In genomic region chr11:103115163-103116007, GRCm38 (mm10) we compare ENCODE assay signal across 7 mouse cellular contexts. TPM values are rescaled to one million over a fixed set of nuclear protein-coding genes. Genes with fewer than 3 reads are reported as not detected.
A peak's percentile ranks its signal among the peaks of the same experiment; 100 is the strongest.
DNase-seq lines count a peak whose midpoint lies in the region; ATAC-seq and TF ChIP-seq lines count a peak whose summit lies in the region.

No protein-coding gene starts in this region.

- peak; percentile 86 for TF ChIP-seq POLR2A in cortical plate, adult 2 months (IDR thresholded peaks at IDR 0.05; ENCODE audit: extremely low read depth, insufficient read depth, low read length)

- no peak for TF ChIP-seq CTCF in cortical plate, adult 2 months (IDR thresholded peaks at IDR 0.05; ENCODE audit: extremely low read depth, insufficient read depth, low read length)

- H3K4me3 ChIP-seq in cortical plate, adult 2 months (ENCODE audit: insufficient read depth, low read length): peak overlapping the region; percentile 68

- intact Hi-C loops in left cerebral cortex, postnatal 14 days (cut with DNase I): no loop called here

- no peaks in the 10 kb centered on the region; the same call in 1 of the 2 replicates for H3K4me1 ChIP-seq in cortical plate, adult 2 months (ENCODE audit: control insufficient read depth, insufficient read depth, low read length)

- ATAC-seq in megakaryocyte-erythroid progenitor cell, adult 5-6 weeks (replicated peaks; ENCODE audit: low FRiP score, low TSS enrichment, poor library complexity, severe bottlenecking): peak; percentile 55

- peak overlapping the region; percentile 94 for H3K27ac ChIP-seq in cortical plate, adult 2 months (ENCODE audit: insufficient read depth, low read length)

- peak; percentile 89 for DNase-seq in adipocyte (ENCODE audit: low spot score)
- peak; percentile 65 to 77 for DNase-seq in gastrocnemius, adult 8-10 months (ENCODE audit: low spot score in 2 of 2)
- DNase-seq in hindlimb bud, embryonic 11.5 days (ENCODE audit: extremely low spot score, low read depth, low spot score): peak; percentile 97
- peak; percentile 78 to 88 for DNase-seq in left cerebral cortex, postnatal 14 days (ENCODE audit: low spot score in 2 of 2)
- DNase-seq in right cerebral cortex, postnatal 4 days: peak; percentile 73

RNA-seq across cellular contexts. Expression of gene Hexim1, which starts 0.6 kb away (rescaled TPM):
- 22.6 and 22.9 TPM in 2 replicates for polyA plus RNA-seq in cortical plate, adult 2 months (2012; rRNA removed)
- 10 to 100 TPM; 15.1 to 25.6 (median 18.7) TPM for total RNA-seq in gastrocnemius, adult 8-10 months (2022)
- 10 to 100 TPM; 43.7 to 45.4 TPM for total RNA-seq in left cerebral cortex, postnatal 14 days (2021)
- 10.5 and 15.5 TPM in 2 replicates for total RNA-seq in megakaryocyte-erythroid progenitor cell, adult 5-6 weeks (2014; fragmentation: Nextera tagmentation)
- 22.8 and 32.0 TPM in 2 replicates for total RNA-seq in megakaryocyte-erythroid progenitor cell, adult 5-6 weeks (2017)

RNA-seq across cellular contexts. Expression of gene Acbd4, which starts 13.9 kb away (rescaled TPM):
- 40.7 and 46.3 TPM in 2 replicates for polyA plus RNA-seq in cortical plate, adult 2 months (2012; rRNA removed)
- 10 to 100 TPM; 25.6 to 46.5 (median 41.0) TPM for total RNA-seq in gastrocnemius, adult 8-10 months (2022)
- total RNA-seq in left cerebral cortex, postnatal 14 days (2021): 10 to 100 TPM; 71.3 to 71.5 TPM
- total RNA-seq in megakaryocyte-erythroid progenitor cell, adult 5-6 weeks (2014; fragmentation: Nextera tagmentation): 6.8 and 15.5 TPM in 2 replicates
- total RNA-seq in megakaryocyte-erythroid progenitor cell, adult 5-6 weeks (2017): 10.8 and 11.4 TPM in 2 replicates

RNA-seq across cellular contexts. Expression of gene Plcd3, which starts 13.9 kb away (rescaled TPM):
- polyA plus RNA-seq in cortical plate, adult 2 months (2012; rRNA removed): 17.1 and 21.1 TPM in 2 replicates
- total RNA-seq in gastrocnemius, adult 8-10 months (2022): 1 to 10 TPM; 5.0 to 5.9 (median 5.5) TPM
- 10 to 100 TPM; 14.1 to 14.7 TPM for total RNA-seq in left cerebral cortex, postnatal 14 days (2021)
- not detected in 2 replicates for total RNA-seq in megakaryocyte-erythroid progenitor cell, adult 5-6 weeks (2014; fragmentation: Nextera tagmentation)
- total RNA-seq in megakaryocyte-erythroid progenitor cell, adult 5-6 weeks (2017): not detected in 2 replicates

RNA-seq across cellular contexts. Expression of gene Hexim2, which starts 16.8 kb away (rescaled TPM):
- polyA plus RNA-seq in cortical plate, adult 2 months (2012; rRNA removed): 10.7 and 11.9 TPM in 2 replicates
- total RNA-seq in gastrocnemius, adult 8-10 months (2022): 1 to 10 TPM; 1.7 to 4.0 (median 2.8) TPM
- total RNA-seq in left cerebral cortex, postnatal 14 days (2021): 10 to 100 TPM; 15.4 TPM
- 4.1 and 12.1 TPM in 2 replicates for total RNA-seq in megakaryocyte-erythroid progenitor cell, adult 5-6 weeks (2014; fragmentation: Nextera tagmentation)
- 1.6 and 7.8 TPM in 2 replicates for total RNA-seq in megakaryocyte-erythroid progenitor cell, adult 5-6 weeks (2017)

RNA-seq across cellular contexts. Expression of gene Fmnl1, which starts 55.5 kb away (rescaled TPM):
- 125 and 133 TPM in 2 replicates for polyA plus RNA-seq in cortical plate, adult 2 months (2012; rRNA removed)
- 1 to 10 TPM; 2.2 to 3.9 (median 3.5) TPM for total RNA-seq in gastrocnemius, adult 8-10 months (2022)
- 100 to 1,000 TPM; 132 to 143 TPM for total RNA-seq in left cerebral cortex, postnatal 14 days (2021)
- 32.2 and 35.9 TPM in 2 replicates for total RNA-seq in megakaryocyte-erythroid progenitor cell, adult 5-6 weeks (2014; fragmentation: Nextera tagmentation)
- 7.4 and 9.7 TPM in 2 replicates for total RNA-seq in megakaryocyte-erythroid progenitor cell, adult 5-6 weeks (2017)

Comparison
In these comparisons a context has a peak if more than half of its experiments do, and no peak if none do; other contexts are left out.
1. Peak in every context shown above with its lines: DNase-seq, ATAC-seq, H3K4me3 ChIP-seq and H3K27ac ChIP-seq.
2. RNA of gene Plcd3, which starts 13.9 kb away (total RNA-seq): 14.1 to 14.7 TPM in left cerebral cortex, postnatal 14 days and 5.0 to 5.9 TPM in gastrocnemius, adult 8-10 months; not detected in megakaryocyte-erythroid progenitor cell, adult 5-6 weeks; every median in the first group is over 4 times any median in the second.